Mouse (Mus musculus) liver, embryonic 14.5 days (tissue): ENCODE data around the gene Tmem81. TPM values are rescaled to one million over a fixed set of nuclear protein-coding genes. Genes with fewer than 3 reads are reported as not detected.

Experiments
- ATAC-seq: fragments of 200-750 bp; cut with Nextera tagmentation; 2 replicates; pipeline ENCODE4 v1.8.0; 2017; ENCODE audit warnings: moderate number of reproducible peaks, mild to moderate bottlenecking, moderate library complexity; ENCODE audit not compliant: insufficient read depth
- DNase-seq, 3 experiments: peaks; one replicate each; pipeline ENCODE4 v3.0.0-alpha.2; 2012 to 2013; ENCODE audit warnings: low read depth in 3 of 3, low spot score in 3 of 3
- H3K27ac ChIP-seq: fragments of 300-500 bp; sonication (generic); 2 replicates; pipeline ENCODE4 v1.5.1; 2014; ENCODE audit warnings: moderate library complexity, mild to moderate bottlenecking, control low read depth, inconsistent platforms
- H3K27me3 ChIP-seq: fragments of 300-500 bp; sonication (generic); 2 replicates; pipeline ENCODE4 v1.6.1; 2014; ENCODE audit warnings: mild to moderate bottlenecking, low read length, moderate library complexity; ENCODE audit not compliant: control insufficient read depth, insufficient read depth
- H3K36me3 ChIP-seq: fragments of 300-500 bp; sonication (generic); replicated peaks from 2 replicates; pipeline ENCODE4 v1.6.1; 2014; ENCODE audit warnings: low read depth; ENCODE audit not compliant: control insufficient read depth, insufficient read depth
- H3K4me1 ChIP-seq, 2 experiments: fragments of 200-500 bp in 1 of 2; fragments of 300-500 bp in 1 of 2; sonication (generic) in 1 of 2; replicated peaks; 2 replicates each; pipeline ENCODE4 v1.6.1; 2012 to 2014; ENCODE audit warnings: antibody characterized with exemption in 1 of 2, inconsistent platforms in 1 of 2, low read length in 1 of 2; ENCODE audit not compliant: control insufficient read depth in 2 of 2, insufficient read depth in 2 of 2
- H3K4me2 ChIP-seq: fragments of 300-500 bp; sonication (generic); 2 replicates; pipeline ENCODE4 v1.6.1; 2014; ENCODE audit warnings: low read depth, mild to moderate bottlenecking, control low read depth, moderate library complexity
- H3K4me3 ChIP-seq, 2 experiments: fragments of 200-500 bp in 1 of 2; fragments of 300-500 bp in 1 of 2; sonication (generic) in 1 of 2; 2 replicates each; pipeline ENCODE4 v1.5.1; 2012 to 2014; ENCODE audit warnings: low read depth in 2 of 2, low read length in 2 of 2, mild to moderate bottlenecking in 2 of 2, control low read depth in 1 of 2, inconsistent platforms in 1 of 2, moderate library complexity in 1 of 2; ENCODE audit not compliant: insufficient read depth in 1 of 2
- H3K9ac ChIP-seq: fragments of 300-500 bp; sonication (generic); replicated peaks from 2 replicates; pipeline ENCODE4 v1.6.1; 2014; ENCODE audit warnings: mild to moderate bottlenecking, control low read depth, moderate library complexity
- H3K9me3 ChIP-seq: fragments of 300-500 bp; sonication (generic); 2 replicates; pipeline ENCODE4 v1.6.1; 2016; ENCODE audit warnings: low read length, mixed read lengths; ENCODE audit not compliant: control insufficient read depth
- CTCF ChIP-seq: IDR thresholded peaks from 2 replicates; pipeline ENCODE4 v1.5.1; 2016; ENCODE audit warnings: antibody characterized with exemption, low read depth, control low read depth
- EP300 ChIP-seq: IDR thresholded peaks from 2 replicates; pipeline ENCODE4 v1.6.1; 2016; ENCODE audit warnings: antibody characterized with exemption, low read depth
- WGBS: fragments of 180-500 bp; shearing (Covaris S2); extraction: QIAGEN DNeasy Blood & Tissue Kit; methylation state at CpG from one replicate; pipeline ENCODE4 v1.1.7; 2014; ENCODE audit not compliant: insufficient replicate concordance; 5-methylcytosine and 5-hydroxymethylcytosine counted together
- polyA plus RNA-seq, 2 experiments: library from polyadenylated mRNA; depleted of rRNA in 1 of 2; stranded (reverse) in 1 of 2; unstranded in 1 of 2; fragments of >200 nt; fragmentation: Nextera tagmentation in 1 of 2; extraction: Ambion mirVana in 1 of 2; gene quantifications; 2 replicates each; pipeline versions ENCODE4 v1.2.1 to v1.2.3; 2012 to 2014

Tmem81 gene
- polyA plus RNA-seq, 2 experiments: 0.88 to 1.3 TPM

DNA sequence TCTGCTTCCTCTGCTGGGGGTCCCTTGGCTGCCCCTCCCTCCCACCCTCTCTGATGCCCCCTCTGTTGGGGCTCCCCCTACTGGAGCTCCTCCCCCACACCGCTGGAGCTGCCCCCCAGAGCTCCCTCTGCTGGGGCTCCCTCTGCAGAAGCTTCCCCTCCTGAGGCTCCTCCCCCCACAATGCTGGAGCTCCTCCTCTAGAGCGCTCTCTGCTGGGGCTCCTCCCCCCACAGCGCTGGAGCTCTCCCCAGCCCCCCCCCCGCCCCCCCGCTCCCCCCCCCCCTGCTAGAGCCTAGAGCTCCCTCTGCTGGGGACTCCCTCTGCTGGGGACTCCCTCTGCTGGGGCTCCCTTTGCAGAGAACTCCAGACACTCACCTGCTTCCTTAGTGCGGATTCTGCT lies 14.7 kb downstream of the Tmem81 start:
- Histone ChIP-seq H3K4me1 (no peaks in the 10 kb centered on the region), H3K36me3 (no peaks in the 10 kb centered on the region), H3K4me2 (no peak overlapping the region), H3K9ac (no peak overlapping the region), H3K9me3 (no peaks in the 10 kb centered on the region), H3K27me3 (no peaks in the 10 kb centered on the region), H3K4me3 (no peak overlapping the region), H3K27ac (no peak overlapping the region)
- 11% methylated on average over 3 of the region's 6 CpGs for WGBS
- TF ChIP-seq CTCF: peak; percentile 47
- no peak for TF ChIP-seq EP300
- DNase-seq (peak; percentile 31 to 37 (median 33)), ATAC-seq (peak; percentile 44; the same call in 1 of the 2 replicates)

DNA sequence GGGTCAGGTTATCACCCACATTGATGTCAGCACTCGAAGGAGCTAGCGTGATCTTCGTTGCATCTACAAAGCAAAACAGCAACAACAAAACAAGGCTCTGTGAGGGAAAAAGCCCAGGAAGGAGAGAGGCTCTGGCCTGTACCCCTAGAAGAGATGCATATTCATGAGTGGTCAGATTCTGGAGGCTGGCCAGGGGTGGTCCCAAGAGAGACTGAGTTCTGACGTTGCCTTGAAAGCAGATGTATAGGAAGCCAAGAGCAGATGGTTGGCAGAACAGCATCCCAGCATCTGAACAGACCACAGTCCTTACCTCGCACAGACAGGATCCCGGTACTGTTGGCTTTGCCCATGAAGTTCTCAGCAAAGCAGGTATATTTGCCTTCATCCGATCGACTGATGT lies 17.0 kb downstream of the Tmem81 start:
- DNase-seq (no peak), ATAC-seq (no peak)
- no peaks in the 10 kb centered on the region for H3K4me1 ChIP-seq
- H3K27me3 ChIP-seq: no peaks in the 10 kb centered on the region
- no peak overlapping the region for H3K4me2 ChIP-seq
- H3K9ac ChIP-seq: no peak overlapping the region
- H3K27ac ChIP-seq: no peak overlapping the region
- WGBS: 72% methylated on average over 8 of the region's 8 CpGs
- H3K9me3 ChIP-seq: no peaks in the 10 kb centered on the region
- H3K36me3 ChIP-seq: no peaks in the 10 kb centered on the region
- no peak overlapping the region for H3K4me3 ChIP-seq
- TF ChIP-seq EP300 (no peak), CTCF (no peak)

DNA sequence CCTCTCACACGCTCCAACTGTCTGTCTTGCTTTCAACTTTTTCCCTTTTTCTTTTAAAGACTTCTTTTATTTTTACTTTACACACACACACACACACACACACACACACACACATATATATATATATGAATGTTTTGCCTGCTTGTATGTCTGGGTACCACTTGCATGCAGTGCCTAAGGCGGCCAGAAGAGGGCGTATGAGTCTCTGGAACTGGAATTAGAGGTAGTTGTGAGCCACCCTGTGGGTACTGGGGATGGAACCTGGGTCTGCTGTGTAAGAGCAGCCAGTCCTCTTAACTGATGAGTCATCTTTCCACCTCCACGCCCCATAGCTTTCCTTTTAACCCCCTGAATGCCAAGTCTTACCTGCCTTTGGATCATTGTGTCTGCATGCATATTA lies 17.9 kb downstream of the Tmem81 start:
- H3K9ac ChIP-seq: no peak overlapping the region
- no peaks in the 10 kb centered on the region for H3K27me3 ChIP-seq
- H3K4me2 ChIP-seq: no peak overlapping the region
- peak in 2 of 3 experiments; percentile 17 to 24 for DNase-seq
- no peaks in the 10 kb centered on the region for H3K36me3 ChIP-seq
- no peaks in the 10 kb centered on the region for H3K4me1 ChIP-seq
- no peak overlapping the region for H3K4me3 ChIP-seq
- H3K9me3 ChIP-seq: no peaks in the 10 kb centered on the region
- no peak overlapping the region for H3K27ac ChIP-seq
- ATAC-seq: no peak
- TF ChIP-seq EP300: no peak
- TF ChIP-seq CTCF: peak; percentile 83
- 20% methylated on average over 4 of the region's 4 CpGs for WGBS

DNA sequence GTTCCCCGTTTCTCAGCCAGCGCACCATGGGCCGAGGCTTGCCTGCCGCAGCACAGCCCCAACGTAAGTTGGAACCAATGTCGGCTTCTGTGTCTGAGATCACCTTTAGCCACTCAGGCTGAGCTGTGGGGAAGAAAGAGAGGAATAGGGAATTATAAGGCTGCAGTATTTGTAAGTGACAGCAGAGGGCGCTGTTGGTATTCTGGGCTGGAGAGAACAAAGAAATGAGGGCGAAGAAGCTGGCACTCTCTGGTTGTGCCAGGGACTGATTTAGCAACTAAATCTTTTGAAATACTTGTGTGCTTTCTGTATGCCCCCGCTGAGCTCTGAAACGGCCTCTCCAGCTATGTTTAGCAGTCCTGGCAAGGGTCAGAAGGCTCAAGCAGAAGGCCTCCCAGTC lies 19.8 kb downstream of the Tmem81 start:
- H3K36me3 ChIP-seq: no peaks in the 10 kb centered on the region
- no peak overlapping the region for H3K4me2 ChIP-seq
- peak; percentile 83 for TF ChIP-seq CTCF
- TF ChIP-seq EP300: no peak
- no peak overlapping the region for H3K27ac ChIP-seq
- no peaks in the 10 kb centered on the region for H3K4me1 ChIP-seq
- peak; percentile 17 to 32 (median 18) for DNase-seq
- no peak for ATAC-seq
- no peaks in the 10 kb centered on the region for H3K27me3 ChIP-seq
- no peak overlapping the region for H3K9ac ChIP-seq
- no peak overlapping the region for H3K4me3 ChIP-seq
- WGBS: 10% methylated on average over 10 of the region's 10 CpGs
- no peaks in the 10 kb centered on the region for H3K9me3 ChIP-seq

DNA sequence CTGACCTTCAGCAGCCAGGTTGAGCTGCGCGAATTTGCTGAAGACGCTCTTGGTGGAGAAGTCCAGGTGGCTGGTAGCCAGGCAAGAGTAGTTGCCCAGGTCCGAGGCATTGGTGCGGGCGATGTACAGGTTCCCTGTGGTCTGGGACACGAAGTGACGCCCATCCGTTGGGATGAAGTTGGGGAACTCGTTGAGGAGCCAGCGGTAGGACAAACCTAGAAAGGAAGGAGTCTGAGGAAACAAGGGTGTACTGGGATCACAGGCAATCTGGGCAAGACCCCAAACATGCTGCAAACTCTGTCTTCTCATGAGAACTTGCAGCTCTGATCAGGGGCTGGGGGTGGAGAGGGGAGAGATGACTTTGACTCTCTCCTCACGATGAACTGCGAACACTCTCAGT lies 22.0 kb downstream of the Tmem81 start:
- no peaks in the 10 kb centered on the region for H3K9me3 ChIP-seq
- WGBS: 76% methylated on average over 13 of the region's 13 CpGs
- no peak for DNase-seq
- no peak overlapping the region for H3K4me3 ChIP-seq
- no peaks in the 10 kb centered on the region for H3K36me3 ChIP-seq
- no peaks in the 10 kb centered on the region for H3K4me1 ChIP-seq
- ATAC-seq: no peak
- no peak for TF ChIP-seq CTCF
- no peak for TF ChIP-seq EP300
- no peak overlapping the region for H3K9ac ChIP-seq
- no peak overlapping the region for H3K27ac ChIP-seq
- H3K27me3 ChIP-seq: no peaks in the 10 kb centered on the region
- H3K4me2 ChIP-seq: no peak overlapping the region
